Mouse (Mus musculus) lung, embryonic 15.5 days (tissue): ENCODE measurements at regions not wholly inside any gene's neighbourhood (a gene's known extent, or its start where the extent isn't known, plus 50 kb on each side); places are given as distances from the start of the nearest gene placed in this dataset.

Experiments used
- ATAC-seq: fragments of 200-750 bp; cut with Nextera tagmentation; 2 replicates; pipeline ENCODE4 v1.8.0; 2017; ENCODE audit warnings: moderate number of reproducible peaks, borderline replicate concordance; ENCODE audit not compliant: low FRiP score, low TSS enrichment; ENCODE audit errors: extremely low read depth
- H3K27ac ChIP-seq: fragments of 300-500 bp; sonication (generic); 2 replicates; pipeline ENCODE4 v1.5.1; 2015; ENCODE audit warnings: moderate library complexity, mild to moderate bottlenecking, inconsistent platforms
- H3K27me3 ChIP-seq: fragments of 300-500 bp; sonication (generic); 2 replicates; pipeline ENCODE4 v1.6.1; 2015; ENCODE audit warnings: inconsistent platforms
- H3K36me3 ChIP-seq: fragments of 300-500 bp; sonication (generic); 2 replicates; pipeline ENCODE4 v1.6.1; 2015; ENCODE audit warnings: inconsistent platforms
- H3K4me1 ChIP-seq: fragments of 300-500 bp; sonication (generic); 2 replicates; pipeline ENCODE4 v1.6.1; 2015; ENCODE audit warnings: inconsistent platforms
- H3K4me2 ChIP-seq: fragments of 300-500 bp; sonication (generic); 2 replicates; pipeline ENCODE4 v1.6.1; 2015; ENCODE audit warnings: inconsistent platforms, mild to moderate bottlenecking, moderate library complexity
- H3K4me3 ChIP-seq: fragments of 300-500 bp; sonication (generic); 2 replicates; pipeline ENCODE4 v1.5.1; 2015; ENCODE audit warnings: mild to moderate bottlenecking, inconsistent platforms
- H3K9ac ChIP-seq: fragments of 300-500 bp; sonication (generic); 2 replicates; pipeline ENCODE4 v1.6.1; 2015; ENCODE audit warnings: inconsistent platforms
- H3K9me3 ChIP-seq: fragments of 300-500 bp; sonication (generic); 2 replicates; pipeline ENCODE4 v1.6.1; 2016; ENCODE audit warnings: inconsistent platforms
- WGBS: fragments of 180-500 bp; shearing (Covaris S2); methylation state at CpG from one replicate; pipeline ENCODE4 v1.1.7; 2015; 5-methylcytosine and 5-hydroxymethylcytosine counted together

GRCm38 (mm10) chr15:70644447-70645202 lies 3189.7 kb upstream of the Gm6569 start:
- Histone ChIP-seq H3K36me3 (no peaks in the 10 kb centered on the region), H3K4me1 (no peaks in the 10 kb centered on the region), H3K4me2 (no peak overlapping the region), H3K9me3 (no peaks in the 10 kb centered on the region), H3K9ac (no peak overlapping the region), H3K27ac (no peak overlapping the region), H3K27me3 (no peaks in the 10 kb centered on the region), H3K4me3 (no peak overlapping the region)
- ATAC-seq = no peak

GRCm38 (mm10) chr15:70675549-70675948 lies 3158.8 kb upstream of the Gm6569 start:
- Histone ChIP-seq H3K4me2 (no peak overlapping the region), H3K4me1 (no peaks in the 10 kb centered on the region), H3K27me3 (no peaks in the 10 kb centered on the region), H3K4me3 (no peak overlapping the region), H3K36me3 (no peaks in the 10 kb centered on the region), H3K9ac (no peak overlapping the region), H3K27ac (no peak overlapping the region), H3K9me3 (no peaks in the 10 kb centered on the region)
- WGBS = 73% methylated on average over 1 of the region's 1 CpGs
- no peak for ATAC-seq

GRCm38 (mm10) chr15:70704547-70704946 lies 3129.8 kb upstream of the Gm6569 start:
- Histone ChIP-seq H3K9ac (no peak overlapping the region), H3K36me3 (no peaks in the 10 kb centered on the region), H3K4me1 (no peaks in the 10 kb centered on the region), H3K9me3 (no peaks in the 10 kb centered on the region), H3K4me2 (no peak overlapping the region), H3K27me3 (no peaks in the 10 kb centered on the region), H3K4me3 (no peak overlapping the region), H3K27ac (no peak overlapping the region)
- ATAC-seq = no peak
- 74% methylated on average over 2 of the region's 2 CpGs for WGBS

GRCm38 (mm10) chr15:70713736-70714135 lies 3120.6 kb upstream of the Gm6569 start:
- Histone ChIP-seq H3K36me3 (no peaks in the 10 kb centered on the region), H3K27me3 (no peaks in the 10 kb centered on the region), H3K4me2 (no peak overlapping the region), H3K9ac (no peak overlapping the region), H3K4me1 (no peaks in the 10 kb centered on the region), H3K9me3 (no peaks in the 10 kb centered on the region), H3K4me3 (no peak overlapping the region), H3K27ac (no peak overlapping the region)
- no peak for ATAC-seq

- Histone ChIP-seq H3K9ac (no peak overlapping the region), H3K36me3 (no peaks in the 10 kb centered on the region), H3K4me1 (no peaks in the 10 kb centered on the region), H3K9me3 (no peaks in the 10 kb centered on the region), H3K4me2 (no peak overlapping the region), H3K27ac (no peak overlapping the region), H3K4me3 (no peak overlapping the region), H3K27me3 (no peaks in the 10 kb centered on the region)
- 82% methylated on average over 1 of the region's 1 CpGs for WGBS
- ATAC-seq = no peak
Observed at GRCm38 (mm10) chr15:70727361-70727885, 3106.9 kb upstream of the Gm6569 start.

- Histone ChIP-seq H3K4me3 (no peak overlapping the region), H3K9me3 (no peaks in the 10 kb centered on the region), H3K9ac (no peak overlapping the region), H3K27me3 (no peaks in the 10 kb centered on the region), H3K4me2 (no peak overlapping the region), H3K4me1 (no peaks in the 10 kb centered on the region), H3K27ac (no peak overlapping the region), H3K36me3 (no peaks in the 10 kb centered on the region)
- WGBS = 83% methylated on average over 1 of the region's 1 CpGs
- ATAC-seq = no peak
Observed at GRCm38 (mm10) chr15:70727956-70728355, 3106.4 kb upstream of the Gm6569 start.

GRCm38 (mm10) chr15:70744239-70744638 lies 3090.1 kb upstream of the Gm6569 start:
- ATAC-seq = no peak
- Histone ChIP-seq H3K4me1 (no peaks in the 10 kb centered on the region), H3K9me3 (no peaks in the 10 kb centered on the region)

GRCm38 (mm10) chr15:70764045-70764444 lies 3070.3 kb upstream of the Gm6569 start:
- Histone ChIP-seq H3K36me3 (no peaks in the 10 kb centered on the region), H3K4me3 (no peak overlapping the region), H3K4me1 (no peaks in the 10 kb centered on the region), H3K27ac (no peak overlapping the region), H3K9ac (no peak overlapping the region), H3K4me2 (no peak overlapping the region), H3K9me3 (no peaks in the 10 kb centered on the region), H3K27me3 (no peaks in the 10 kb centered on the region)
- no peak for ATAC-seq
- WGBS = 31% methylated on average over 1 of the region's 1 CpGs

More at GRCm38 (mm10) chr15:70744239-70744638, 3090.1 kb upstream of the Gm6569 start:
- Histone ChIP-seq H3K4me3 (no peak overlapping the region), H3K36me3 (no peaks in the 10 kb centered on the region), H3K4me2 (no peak overlapping the region), H3K27me3 (no peaks in the 10 kb centered on the region), H3K9ac (no peak overlapping the region), H3K27ac (no peak overlapping the region)

GRCm38 (mm10) chr15:70764513-70764912 lies 3069.8 kb upstream of the Gm6569 start:
- Histone ChIP-seq H3K27me3 (no peaks in the 10 kb centered on the region), H3K9me3 (no peaks in the 10 kb centered on the region), H3K9ac (no peak overlapping the region), H3K4me2 (no peak overlapping the region), H3K4me1 (no peaks in the 10 kb centered on the region), H3K4me3 (no peak overlapping the region), H3K36me3 (no peaks in the 10 kb centered on the region), H3K27ac (no peak overlapping the region)
- WGBS = 52% methylated on average over 1 of the region's 1 CpGs
- no peak for ATAC-seq

GRCm38 (mm10) chr15:70765471-70765870 lies 3068.9 kb upstream of the Gm6569 start:
- H3K36me3 ChIP-seq = no peaks in the 10 kb centered on the region
- no peaks in the 10 kb centered on the region for H3K27me3 ChIP-seq
- H3K9ac ChIP-seq = no peak overlapping the region
- no peak overlapping the region for H3K27ac ChIP-seq
- H3K4me2 ChIP-seq = no peak overlapping the region
- H3K4me3 ChIP-seq = no peak overlapping the region
- no peak for ATAC-seq
- no peaks in the 10 kb centered on the region for H3K9me3 ChIP-seq
- no peaks in the 10 kb centered on the region for H3K4me1 ChIP-seq
